Mouse (Mus musculus) ES-E14 (cell line): ENCODE results near the gene Myh6.

Experiments
- CHD2 ChIP-seq: IDR thresholded peaks from 2 replicates; pipeline ENCODE4 v1.6.1; 2014; ENCODE audit warnings: mild to moderate bottlenecking, low read depth, low read length, inconsistent platforms
- HCFC1 ChIP-seq: IDR thresholded peaks from 2 replicates; pipeline ENCODE4 v1.6.1; 2012; ENCODE audit warnings: low read length, inconsistent platforms, borderline replicate concordance; ENCODE audit not compliant: insufficient read depth
- MAFK ChIP-seq: IDR thresholded peaks from 2 replicates; pipeline ENCODE4 v1.6.1; 2014; ENCODE audit warnings: mild to moderate bottlenecking, low read depth, low read length, inconsistent platforms; ENCODE audit not compliant: insufficient read depth
- ZC3H11A ChIP-seq: IDR thresholded peaks from 2 replicates; pipeline ENCODE4 v1.6.1; 2012; ENCODE audit warnings: low read depth, mild to moderate bottlenecking, inconsistent platforms, low read length, borderline replicate concordance

- TF ChIP-seq MAFK, result no peak
- no peak for TF ChIP-seq ZC3H11A
- no peak for TF ChIP-seq CHD2
- TF ChIP-seq HCFC1, result no peak
Observed at GRCm38 (mm10) chr14:54965044-54965443, 1.7 kb downstream of the Myh6 start.
